Mouse (Mus musculus) liver, adult 2 months (tissue): ENCODE results near the gene Csk.

ENCODE experiments used
- CTCF ChIP-seq: fragments of 200-500 bp; IDR thresholded peaks from 2 replicates; pipeline ENCODE4 v1.5.1; 2011; ENCODE audit warnings: low read depth, low read length, control low read depth
- POLR2A ChIP-seq: fragments of 200-500 bp; IDR thresholded peaks from 2 replicates; pipeline ENCODE4 v1.6.1; 2011; ENCODE audit warnings: low read length, control low read depth; ENCODE audit not compliant: insufficient read depth; ENCODE audit errors: extremely low read depth

GRCm38 (mm10) chr9:57624295-57624694 is 29.1 kb downstream of the Csk start:
- TF ChIP-seq CTCF, result no peak
- no peak for TF ChIP-seq POLR2A
